Mouse (Mus musculus): ENCODE measurements at regions not wholly inside any gene's neighbourhood (a gene's known extent, or its start where the extent isn't known, plus 50 kb on each side); places are given as distances from the start of the nearest gene placed in this dataset.

GRCm38 (mm10) chr4:153206789-153207457 is 275.7 kb downstream of the Ajap1 start:
- Histone ChIP-seq H3K36me3 (replicated peaks in 1 of 2; ENCODE audit: control insufficient read depth in 1 of 2, insufficient read depth in 1 of 2, low read length in 1 of 2) (no peaks in the 10 kb centered on the region), H3K4me1 (ENCODE audit: control insufficient read depth in 1 of 2, insufficient read depth in 2 of 2) (no peaks in the 10 kb centered on the region), H3K27ac (ENCODE audit: insufficient read depth, low read depth) (no peak overlapping the region), H3K4me2 (ENCODE audit: insufficient read depth, low read depth, poor library complexity, severe bottlenecking) (no peak overlapping the region), H3K79me2 (replicated peaks; ENCODE audit: control insufficient read depth, extremely low read depth, insufficient read depth, poor library complexity, severe bottlenecking) (no peaks in the 10 kb centered on the region), H3K27me3 (replicated peaks) (no peaks in the 10 kb centered on the region), H3K4me3 (replicated peaks in 1 of 3; ENCODE audit: low read depth in 2 of 3, low read length in 2 of 3, poor library complexity in 1 of 3) (no peak overlapping the region), H3K9ac (ENCODE audit: insufficient read depth, low read depth) (no peak overlapping the region), H3K9me3 (replicated peaks; ENCODE audit: low read length) (peaks cover 85% of the 10 kb centered on the region)
- dilution Hi-C loops (cut with MboI; ENCODE audit: extremely low pct_ligation_motif_present, extremely low pct_unique_long_range_greater_than_20kb, low sequenced_read_pairs) (no loop called here), in situ Hi-C loops (cut with MboI; ENCODE audit: low pct_ligation_motif_present, low pct_unique_long_range_greater_than_20kb, low sequenced_read_pairs) (no loop called here)
- no peak for DNase-seq (ENCODE audit: extremely low read depth)
- TF ChIP-seq ZNF384 (IDR thresholded peaks at IDR 0.05; ENCODE audit: low read depth, low read length) (no peak), IRF4 (IDR thresholded peaks at IDR 0.05; ENCODE audit: low read depth, low read length) (no peak), RCOR1 (conservative IDR thresholded peaks at IDR 0.05; ENCODE audit: low read depth, low read length) (no peak), GABPA (IDR thresholded peaks at IDR 0.05; ENCODE audit: insufficient replicate concordance, low read depth, low read length) (no peak), E2F4 (IDR thresholded peaks at IDR 0.05; ENCODE audit: insufficient replicate concordance, low read depth, low read length) (no peak), ZC3H11A (IDR thresholded peaks at IDR 0.05; ENCODE audit: low read depth, low read length) (no peak), ETS1 (conservative IDR thresholded peaks at IDR 0.05; ENCODE audit: low read depth, low read length) (no peak), ZMIZ1 (IDR thresholded peaks at IDR 0.05; ENCODE audit: low read depth, low read length) (no peak), POLR2A (IDR thresholded peaks at IDR 0.05; ENCODE audit: low read depth, low read length) (no peak)

DNA sequence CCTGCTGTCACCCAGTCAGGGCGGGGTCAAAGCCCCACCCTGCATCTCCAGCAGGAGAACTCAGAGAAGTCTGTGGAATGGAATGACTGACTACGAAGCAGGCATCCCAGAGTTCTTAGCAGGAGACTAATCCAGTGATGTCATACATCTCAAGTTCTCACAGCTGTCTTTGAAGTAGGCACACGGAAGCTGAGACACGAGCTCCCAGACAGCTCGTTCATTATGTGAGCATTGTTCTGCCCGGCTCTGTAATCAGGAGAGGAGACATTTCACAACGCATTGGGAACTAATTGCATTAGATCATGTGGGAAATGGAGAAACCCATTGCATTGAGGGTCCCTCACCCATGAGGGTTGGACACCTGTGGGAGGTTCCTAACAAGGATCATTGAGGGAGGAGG is 277.8 kb downstream of the Ajap1 start:
- dilution Hi-C loops (cut with MboI; ENCODE audit: extremely low pct_ligation_motif_present, extremely low pct_unique_long_range_greater_than_20kb, low sequenced_read_pairs): no loop called here
- no peak overlapping the region for H3K4me3 ChIP-seq (replicated peaks in 1 of 3; ENCODE audit: low read depth in 2 of 3, low read length in 2 of 3, poor library complexity in 1 of 3)

DNA sequence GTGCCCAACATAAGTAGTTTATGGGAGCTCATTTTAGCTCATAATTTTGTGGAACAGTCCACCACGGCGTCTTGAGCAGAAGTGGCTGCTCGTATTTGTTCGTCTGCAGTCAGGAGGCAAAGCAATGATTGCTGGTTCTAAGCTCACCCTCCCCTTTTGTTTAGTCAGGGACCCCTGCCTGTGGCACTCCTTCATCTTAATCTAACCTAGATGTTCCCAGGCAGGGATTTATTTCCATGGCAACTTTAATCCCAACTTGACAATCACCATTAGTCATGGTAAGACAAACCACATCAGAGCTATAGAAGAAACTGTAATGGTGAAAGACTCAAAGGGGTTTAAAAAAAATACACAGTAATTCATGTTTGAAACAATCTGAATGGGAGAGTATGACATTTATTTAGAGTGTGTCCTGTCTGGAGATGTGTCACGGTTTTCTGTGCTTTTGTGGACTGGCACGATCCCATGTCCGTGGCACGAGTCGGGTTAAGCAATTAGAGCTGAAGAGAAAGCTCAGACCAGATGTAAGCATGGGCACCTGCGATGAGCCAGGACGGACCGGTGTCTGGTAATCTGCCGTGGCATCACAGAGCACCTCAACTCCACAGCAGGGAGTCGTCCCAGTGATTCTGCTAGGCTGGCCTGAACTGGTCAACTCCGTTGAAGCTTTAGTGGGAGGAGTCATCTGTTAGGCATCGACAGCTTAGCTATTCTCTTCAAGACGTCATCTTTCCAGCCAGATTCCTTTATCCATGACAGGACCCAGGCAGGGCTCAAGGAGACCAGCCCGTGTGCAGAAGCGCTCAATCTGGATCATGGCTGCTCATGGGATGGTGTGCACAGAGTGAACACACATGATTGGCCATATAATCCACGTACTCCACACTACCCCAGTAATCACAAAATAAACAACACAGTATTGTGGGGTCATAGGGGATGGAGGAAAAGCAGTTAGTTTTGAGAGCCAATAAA is 281.5 kb downstream of the Ajap1 start:
- H3K79me2 ChIP-seq (replicated peaks; ENCODE audit: control insufficient read depth, extremely low read depth, insufficient read depth, poor library complexity, severe bottlenecking): no peaks in the 10 kb centered on the region
- H3K4me2 ChIP-seq (ENCODE audit: insufficient read depth, low read depth, poor library complexity, severe bottlenecking): no peak overlapping the region
- dilution Hi-C loops (cut with MboI; ENCODE audit: extremely low pct_ligation_motif_present, extremely low pct_unique_long_range_greater_than_20kb, low sequenced_read_pairs) (no loop called here), in situ Hi-C loops (cut with MboI; ENCODE audit: low pct_ligation_motif_present, low pct_unique_long_range_greater_than_20kb, low sequenced_read_pairs) (no loop called here)
- no peaks in the 10 kb centered on the region for H3K36me3 ChIP-seq (replicated peaks in 1 of 2; ENCODE audit: control insufficient read depth in 1 of 2, insufficient read depth in 1 of 2, low read length in 1 of 2)
- DNase-seq (ENCODE audit: extremely low read depth): no peak
- H3K4me1 ChIP-seq (ENCODE audit: control insufficient read depth in 1 of 2, insufficient read depth in 2 of 2): no peaks in the 10 kb centered on the region
- TF ChIP-seq IRF4 (IDR thresholded peaks at IDR 0.05; ENCODE audit: low read depth, low read length) (no peak), TBP (conservative IDR thresholded peaks at IDR 0.05; ENCODE audit: low read depth, low read length) (no peak), MAX (IDR thresholded peaks at IDR 0.05; ENCODE audit: low read length) (no peak), MXI1 (IDR thresholded peaks at IDR 0.05; ENCODE audit: low read depth, low read length) (no peak), EP300 (IDR thresholded peaks at IDR 0.05; ENCODE audit: low read length) (no peak), SIN3A (IDR thresholded peaks at IDR 0.05; ENCODE audit: low read length) (no peak), SMC3 (IDR thresholded peaks at IDR 0.05; ENCODE audit: low read depth, low read length) (no peak), ETS1 (conservative IDR thresholded peaks at IDR 0.05; ENCODE audit: low read depth, low read length) (no peak), JUND (conservative IDR thresholded peaks at IDR 0.05; ENCODE audit: low read depth, low read length) (no peak), ZC3H11A (IDR thresholded peaks at IDR 0.05; ENCODE audit: low read depth, low read length) (no peak), RAD21 (IDR thresholded peaks at IDR 0.05; ENCODE audit: low read depth, low read length) (no peak), RCOR1 (conservative IDR thresholded peaks at IDR 0.05; ENCODE audit: low read depth, low read length) (no peak), ELF1 (IDR thresholded peaks at IDR 0.05; ENCODE audit: low read depth, low read length) (no peak), ZKSCAN1 (IDR thresholded peaks at IDR 0.05; ENCODE audit: borderline replicate concordance, low read depth, low read length) (no peak), MYC (IDR thresholded peaks at IDR 0.05; ENCODE audit: low read depth, low read length) (no peak), CHD2 (IDR thresholded peaks at IDR 0.05; ENCODE audit: low read length) (no peak), NRF1 (IDR thresholded peaks at IDR 0.05; ENCODE audit: low read depth, low read length) (no peak)
- H3K4me3 ChIP-seq (replicated peaks in 1 of 3; ENCODE audit: low read depth in 2 of 3, low read length in 2 of 3, poor library complexity in 1 of 3): no peak overlapping the region
- no peak overlapping the region for H3K27ac ChIP-seq (ENCODE audit: insufficient read depth, low read depth)
- no peak overlapping the region for H3K9ac ChIP-seq (ENCODE audit: insufficient read depth, low read depth)
- peaks cover 80% of the 10 kb centered on the region for H3K9me3 ChIP-seq (replicated peaks; ENCODE audit: low read length)
- H3K27me3 ChIP-seq (replicated peaks): no peaks in the 10 kb centered on the region

More for the DNA sequence above, 277.8 kb downstream of the Ajap1 start:
- H3K27me3 ChIP-seq (replicated peaks): no peaks in the 10 kb centered on the region
- no peak overlapping the region for H3K9ac ChIP-seq (ENCODE audit: insufficient read depth, low read depth)
- no peak overlapping the region for H3K4me2 ChIP-seq (ENCODE audit: insufficient read depth, low read depth, poor library complexity, severe bottlenecking)
- no peak for DNase-seq (ENCODE audit: extremely low read depth)
- in situ Hi-C loops (cut with MboI; ENCODE audit: low pct_ligation_motif_present, low pct_unique_long_range_greater_than_20kb, low sequenced_read_pairs): no loop called here
- H3K9me3 ChIP-seq (replicated peaks; ENCODE audit: low read length): peaks cover 87% of the 10 kb centered on the region
- no peaks in the 10 kb centered on the region for H3K4me1 ChIP-seq (ENCODE audit: control insufficient read depth in 1 of 2, insufficient read depth in 2 of 2)
- H3K27ac ChIP-seq (ENCODE audit: insufficient read depth, low read depth): no peak overlapping the region
- no peaks in the 10 kb centered on the region for H3K36me3 ChIP-seq (replicated peaks in 1 of 2; ENCODE audit: control insufficient read depth in 1 of 2, insufficient read depth in 1 of 2, low read length in 1 of 2)
- H3K79me2 ChIP-seq (replicated peaks; ENCODE audit: control insufficient read depth, extremely low read depth, insufficient read depth, poor library complexity, severe bottlenecking): no peaks in the 10 kb centered on the region
- TF ChIP-seq CTCF (conservative IDR thresholded peaks at IDR 0.05 in 1 of 2, IDR thresholded peaks at IDR 0.05 in 1 of 2; ENCODE audit: low read depth in 2 of 2, low read length in 2 of 2): no peak
- no peak for TF ChIP-seq MAFK (IDR thresholded peaks at IDR 0.05; ENCODE audit: insufficient replicate concordance, low read length)
